Mouse (Mus musculus) forebrain, embryonic 16.5 days (tissue): ENCODE results near the gene Apol11a. TPM values are rescaled to one million over a fixed set of nuclear protein-coding genes. Genes with fewer than 3 reads are reported as not detected.
"Not testable (repeated sequence)": the region's sequence is repeated elsewhere in the genome, so short reads cannot be mapped to it uniquely, and the experiment has no call there.

Experiments
- ATAC-seq: fragments of 200-750 bp; cut with Nextera tagmentation; 2 replicates; pipeline ENCODE4 v1.8.0; 2017; ENCODE audit warnings: mild to moderate bottlenecking, moderate library complexity
- H3K27ac ChIP-seq: fragments of 300-500 bp; sonication (generic); 2 replicates; pipeline ENCODE4 v1.5.1; 2014; ENCODE audit warnings: low read length, control low read depth
- H3K27me3 ChIP-seq: fragments of 300-500 bp; sonication (generic); replicated peaks from 2 replicates; pipeline ENCODE4 v1.6.1; 2014; ENCODE audit warnings: low read length; ENCODE audit not compliant: control insufficient read depth, insufficient read depth
- H3K36me3 ChIP-seq: fragments of 300-500 bp; sonication (generic); 2 replicates; pipeline ENCODE4 v1.6.1; 2014; ENCODE audit not compliant: control insufficient read depth, insufficient read depth
- H3K4me1 ChIP-seq: fragments of 300-500 bp; sonication (generic); replicated peaks from 2 replicates; pipeline ENCODE4 v1.6.1; 2014; ENCODE audit warnings: low read length; ENCODE audit not compliant: control insufficient read depth, insufficient read depth
- H3K4me2 ChIP-seq: fragments of 300-500 bp; sonication (generic); 2 replicates; pipeline ENCODE4 v1.6.1; 2014; ENCODE audit warnings: mild to moderate bottlenecking, low read length, control low read depth
- H3K4me3 ChIP-seq: fragments of 300-500 bp; sonication (generic); replicated peaks from 2 replicates; pipeline ENCODE4 v1.5.1; 2014; ENCODE audit warnings: mild to moderate bottlenecking, low read length, control low read depth
- H3K9ac ChIP-seq: fragments of 300-500 bp; sonication (generic); replicated peaks from 2 replicates; pipeline ENCODE4 v1.6.1; 2014; ENCODE audit warnings: low read depth, low read length, control low read depth
- H3K9me3 ChIP-seq: fragments of 300-500 bp; sonication (generic); 2 replicates; pipeline ENCODE4 v1.6.1; 2016; ENCODE audit warnings: low read length; ENCODE audit not compliant: control insufficient read depth
- WGBS: fragments of 180-500 bp; shearing (Covaris S2); extraction: QIAGEN DNeasy Blood & Tissue Kit; methylation state at CpG from one replicate; pipeline ENCODE4 v1.1.7; 2014; 5-methylcytosine and 5-hydroxymethylcytosine counted together
- polyA plus RNA-seq: library from polyadenylated mRNA; unstranded; fragments of >200 nt; fragmentation: Nextera tagmentation; extraction: Ambion mirVana; gene quantifications from 2 replicates; pipeline ENCODE4 v1.2.1, GENCODE M21; 2015

The Apol11a gene
- polyA plus RNA-seq, 1 experiment from 2014 or later = not detected

- not testable (repeated sequence) for H3K27ac ChIP-seq, H3K9ac ChIP-seq, H3K9me3 ChIP-seq, H3K4me1 ChIP-seq, H3K27me3 ChIP-seq, H3K4me3 ChIP-seq, H3K4me2 ChIP-seq, H3K36me3 ChIP-seq, ATAC-seq
- WGBS = 35% methylated on average over 1 of the region's 1 CpGs
Observed at GRCm38 (mm10) chr15:77539221-77539620, 31.1 kb downstream of the Apol11a start.

- ATAC-seq = no peak
- no peak within 1 kb of the TSS for H3K27ac ChIP-seq
Observed at GRCm38 (mm10) chr15:77561792-77562191, 53.7 kb downstream of the Apol11a start, which contains the start of gene 1700025B11Rik. 1700025B11Rik (minus strand) TSS chr15:77561892.

GRCm38 (mm10) chr15:77563219-77563618, 55.1 kb downstream of the Apol11a start:
- H3K9ac ChIP-seq = no peak overlapping the region
- no peaks in the 10 kb centered on the region for H3K4me1 ChIP-seq
- H3K36me3 ChIP-seq = no peaks in the 10 kb centered on the region
- no peak for ATAC-seq
- no peaks in the 10 kb centered on the region for H3K9me3 ChIP-seq
- H3K4me2 ChIP-seq = no peak overlapping the region
- H3K27ac ChIP-seq = no peak overlapping the region
- no peak overlapping the region for H3K4me3 ChIP-seq
- no peaks in the 10 kb centered on the region for H3K27me3 ChIP-seq

More at GRCm38 (mm10) chr15:77561792-77562191, 53.7 kb downstream of the Apol11a start, which contains the start of gene 1700025B11Rik:
- no peaks in the 10 kb centered on the region for H3K36me3 ChIP-seq
- H3K4me2 ChIP-seq = no peak within 1 kb of the TSS
- no peaks in the 10 kb centered on the region for H3K9me3 ChIP-seq
- H3K9ac ChIP-seq = no peak within 1 kb of the TSS
- H3K4me3 ChIP-seq = no peak within 1 kb of the TSS
- H3K4me1 ChIP-seq = no peaks in the 10 kb centered on the region
- no peaks in the 10 kb centered on the region for H3K27me3 ChIP-seq

Other genes starting within 250 kb of the Apol11a start
- gene Rbfox2, start 201.3 kb upstream of the Apol11a start, polyA plus RNA-seq = 212 and 226 TPM in 2 replicates
- gene Apol7a, start 109.2 kb upstream of the Apol11a start, polyA plus RNA-seq = not detected in 2 replicates
- 0.09 TPM in 1 of 2 replicates, not detected in the other for gene Apol9a, start 97.1 kb upstream of the Apol11a start, polyA plus RNA-seq
- gene Apol7b, start 60.8 kb upstream of the Apol11a start, polyA plus RNA-seq = not detected in 2 replicates
- gene Apol10a, start 31.2 kb upstream of the Apol11a start, polyA plus RNA-seq = not detected in 2 replicates
- not detected in 2 replicates for gene Apol7c, start 25.0 kb downstream of the Apol11a start, polyA plus RNA-seq
- gene 1700025B11Rik, start 53.6 kb downstream of the Apol11a start, polyA plus RNA-seq = not detected in 2 replicates
- not detected in 2 replicates for gene Apol10b, start 87.9 kb downstream of the Apol11a start, polyA plus RNA-seq
- gene Gm36245, start 91.0 kb downstream of the Apol11a start, polyA plus RNA-seq = not detected in 2 replicates
- not detected in 2 replicates for gene Apol11b, start 135.0 kb downstream of the Apol11a start, polyA plus RNA-seq
- gene Apol7e, start 190.6 kb downstream of the Apol11a start, polyA plus RNA-seq = not detected in 2 replicates
- gene Apol9b, start 220.8 kb downstream of the Apol11a start, polyA plus RNA-seq = not detected in 2 replicates
- 0.22 TPM in 1 of 2 replicates, not detected in the other for gene Apol8, start 248.7 kb downstream of the Apol11a start, polyA plus RNA-seq